Mouse (Mus musculus) embryo, embryonic 11 days (tissue): ENCODE data around the gene Dbn1.
"Not testable (repeated sequence)": the region's sequence is repeated elsewhere in the genome, so short reads cannot be mapped to it uniquely, and the experiment has no call there.

Experiments used
- DNase-seq: peaks from one replicate; pipeline ENCODE4 v3.0.0-alpha.2; 2015

Dbn1 gene

DNA sequence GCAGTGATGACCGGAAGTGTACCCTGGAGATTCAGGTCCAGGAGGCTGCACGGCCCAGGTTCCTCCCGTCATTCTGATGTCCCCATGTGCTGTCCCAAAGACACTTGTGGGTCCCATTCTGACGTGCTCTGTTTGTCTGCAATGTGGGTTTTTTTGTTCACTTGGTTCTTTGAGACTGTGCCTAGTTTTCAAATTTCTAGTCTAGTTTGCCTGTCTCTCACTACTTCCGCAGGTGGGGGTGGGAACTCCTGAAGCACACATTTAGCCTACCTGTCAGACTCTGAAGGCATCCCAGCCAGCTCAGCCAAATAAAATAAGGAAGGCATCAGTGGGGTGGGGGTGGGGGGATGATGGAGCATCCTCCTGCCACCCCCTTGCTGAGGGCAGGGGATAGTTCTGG, 39.8 kb downstream of the Dbn1 start:
- DNase-seq: no peak

DNA sequence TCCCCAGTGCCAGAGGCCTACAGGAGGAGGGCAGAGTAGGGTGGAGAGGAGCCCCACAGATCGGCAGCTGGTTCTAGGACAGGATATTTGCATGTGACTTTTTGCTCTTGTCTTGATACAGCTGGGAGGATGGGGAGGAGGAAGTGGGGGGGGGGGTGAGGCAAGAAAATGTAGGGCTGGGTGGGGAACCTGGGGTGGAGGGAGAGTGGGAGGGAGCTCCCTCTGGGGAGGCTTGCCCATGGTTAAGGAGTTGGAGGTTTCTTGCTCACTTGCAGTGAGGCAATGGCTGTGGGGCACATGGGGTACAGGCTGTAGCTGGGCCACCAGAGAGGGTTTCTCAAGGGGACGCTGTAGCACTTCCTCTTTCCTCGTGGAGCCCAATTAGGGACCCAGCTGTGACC, 40.4 kb downstream of the Dbn1 start:
- DNase-seq: no peak

DNA sequence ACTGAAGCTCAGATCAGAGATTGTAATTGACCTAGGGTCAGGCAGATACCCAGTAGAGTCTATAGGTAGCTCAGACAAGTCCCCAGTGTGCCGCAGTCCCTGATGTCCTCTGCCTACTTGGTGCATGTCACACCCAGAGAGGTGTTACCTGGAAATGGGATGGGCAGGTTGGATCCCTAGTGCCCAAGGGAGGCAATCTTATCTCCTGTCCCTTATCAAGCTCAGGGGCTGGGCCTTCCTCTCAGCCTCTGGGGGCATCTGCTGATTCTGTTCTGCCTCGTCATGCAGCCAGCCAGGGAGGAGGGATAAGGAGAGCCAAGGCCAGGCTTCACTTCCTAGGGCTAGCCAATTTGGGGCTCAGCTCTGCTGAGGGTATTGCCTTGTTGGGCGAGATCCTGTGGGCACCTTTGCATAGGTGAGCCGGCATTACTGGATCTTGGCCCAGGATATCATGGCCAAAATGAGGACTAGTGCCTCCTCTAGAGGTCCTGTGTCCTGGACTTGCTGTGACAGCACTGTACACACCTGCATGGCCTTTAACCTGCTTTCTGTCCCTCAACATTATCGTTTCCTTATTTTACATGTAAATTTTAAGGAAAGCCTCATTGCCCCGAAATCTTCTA, 41.3 kb downstream of the Dbn1 start:
- DNase-seq: no peak

DNA sequence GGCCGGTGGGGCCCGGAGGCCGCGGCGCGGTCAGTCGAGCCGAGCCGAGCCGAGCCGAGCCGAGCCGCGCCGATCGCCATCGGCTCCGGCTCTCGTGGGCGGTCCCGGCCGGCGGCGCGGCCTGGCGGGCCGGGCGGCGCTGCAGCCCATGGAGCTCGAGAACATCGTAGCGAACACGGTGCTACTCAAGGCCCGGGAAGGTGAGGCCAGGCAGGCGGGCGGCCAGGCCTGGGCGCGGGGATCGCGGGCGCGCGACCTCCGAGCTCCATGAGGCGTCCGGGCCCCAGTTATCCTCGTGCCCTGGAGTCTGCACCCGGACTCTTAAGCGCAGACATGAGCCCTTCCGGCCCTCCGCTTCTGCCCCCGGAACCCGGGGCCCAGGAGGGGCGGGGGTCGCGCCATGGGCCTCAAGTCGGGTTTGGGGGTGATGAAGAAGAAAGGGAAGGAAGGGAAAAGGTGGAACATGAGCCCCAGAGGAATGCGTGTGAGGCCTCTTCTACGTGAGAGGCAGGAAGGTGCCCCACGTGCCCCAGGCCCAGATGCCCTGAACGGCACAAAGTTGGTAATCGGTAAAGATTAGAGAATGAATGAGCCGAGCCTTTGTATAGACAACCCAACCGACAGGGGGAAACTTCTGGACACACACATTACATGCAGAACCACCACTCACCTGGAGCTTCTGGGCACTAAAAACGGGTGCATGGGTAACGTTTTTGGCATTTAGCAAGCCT, 42.4 kb downstream of the Dbn1 start:
- peak; percentile 78 for DNase-seq

DNA sequence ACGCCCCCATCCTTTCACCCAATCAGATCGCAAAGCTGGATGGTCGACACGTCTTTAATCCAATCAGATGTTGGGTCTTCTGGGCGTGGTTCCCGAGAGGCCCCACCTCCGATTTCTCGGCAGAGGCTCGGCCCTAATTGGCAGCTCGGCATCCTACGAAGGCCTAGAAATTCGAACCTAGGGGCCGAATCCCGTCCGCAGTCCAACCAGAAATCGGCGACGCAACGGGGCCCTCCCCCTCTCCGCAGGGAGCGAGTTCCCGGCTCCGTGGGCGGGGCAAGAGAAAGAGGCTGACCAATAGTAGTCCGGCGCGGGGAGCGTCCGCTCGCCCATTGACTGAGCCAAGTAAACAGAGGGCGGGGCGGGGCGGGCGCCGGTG, 43.0 kb downstream of the Dbn1 start, which contains the start of gene Grk6:
Gene Grk6 (plus strand): TSS at position 136 of the 379 bp plus-strand sequence.
- peak; percentile 100 for DNase-seq

DNA sequence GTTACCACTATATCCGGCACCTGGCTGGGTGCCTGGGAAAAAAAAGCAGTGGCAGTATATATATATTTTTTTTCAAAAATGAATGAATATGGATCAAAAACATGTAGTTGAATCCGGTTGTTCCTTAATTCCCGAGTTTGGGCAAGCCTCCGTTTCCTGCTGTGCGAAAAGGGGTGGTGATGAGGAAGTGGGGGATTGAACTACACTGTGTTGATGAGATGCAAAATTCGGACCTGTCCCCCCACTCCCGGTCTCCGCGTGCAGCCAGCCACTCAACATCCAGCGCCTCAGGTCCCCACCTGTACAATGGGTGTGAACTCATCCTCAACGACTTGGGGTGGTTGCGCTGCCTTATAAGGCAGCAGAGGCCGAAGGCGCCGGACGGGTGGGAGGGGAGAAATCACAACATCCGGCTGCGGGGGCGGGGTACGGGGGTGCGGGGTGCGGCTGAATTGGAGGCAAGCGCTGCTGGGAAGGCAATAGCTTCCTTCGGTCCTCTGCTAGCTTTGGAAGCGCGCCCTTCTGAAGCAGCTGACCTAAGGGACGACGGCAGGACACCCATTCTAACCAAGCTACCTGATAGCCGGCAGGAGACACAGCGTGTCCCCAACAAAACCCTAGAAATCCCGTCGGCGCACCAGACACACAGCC, 43.5 kb downstream of the Dbn1 start:
- DNase-seq: peak; percentile 91

DNA sequence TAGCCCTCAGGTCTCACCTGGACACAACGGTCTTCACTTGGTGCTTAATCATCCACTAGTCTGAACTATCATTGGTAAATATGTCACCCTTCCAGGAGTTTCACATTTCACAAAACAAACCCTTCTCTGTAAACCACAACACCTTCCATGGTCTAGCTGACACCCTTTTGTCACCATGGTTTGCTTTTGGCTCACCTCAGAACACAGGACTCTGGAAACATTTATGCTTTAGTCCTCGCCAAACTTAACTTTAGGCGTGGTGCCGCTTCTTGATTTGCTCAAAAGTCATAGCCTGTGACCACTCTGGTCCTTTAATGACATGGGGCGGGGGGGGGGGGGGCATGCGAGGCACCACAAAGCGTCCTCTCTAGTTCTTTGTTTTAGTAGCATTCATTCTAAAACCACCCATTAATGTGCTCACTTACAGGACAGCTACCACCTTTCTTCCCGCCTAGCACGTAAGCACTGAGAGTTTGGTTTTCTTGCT, 44.1 kb downstream of the Dbn1 start:
- DNase-seq: no peak

DNA sequence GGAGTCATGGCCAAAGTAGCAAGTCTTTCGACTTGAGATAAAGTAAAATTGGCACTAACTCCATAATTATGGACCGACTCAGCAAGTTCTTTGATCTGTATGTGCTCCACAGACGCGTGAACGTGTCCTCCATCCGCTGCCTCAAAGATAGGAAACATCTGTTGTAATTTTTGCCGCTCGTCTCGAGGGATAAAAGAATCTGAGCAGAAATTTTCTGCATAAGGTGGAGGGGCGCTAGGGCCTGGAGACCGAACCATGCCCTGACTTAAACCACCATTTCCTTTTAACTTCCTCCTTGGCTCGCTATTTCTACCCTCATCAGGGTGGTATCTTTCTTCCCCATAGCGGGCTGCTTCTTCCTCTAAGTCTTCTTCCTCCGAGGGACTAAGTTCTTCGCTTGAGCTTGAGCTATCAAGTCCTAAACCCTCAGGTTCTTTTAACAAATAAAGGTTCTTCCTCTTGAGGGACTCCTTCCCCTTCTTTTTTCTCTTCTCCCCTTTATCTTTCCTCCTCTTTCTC, 50.7 kb downstream of the Dbn1 start:
- DNase-seq: not testable (repeated sequence)

DNA sequence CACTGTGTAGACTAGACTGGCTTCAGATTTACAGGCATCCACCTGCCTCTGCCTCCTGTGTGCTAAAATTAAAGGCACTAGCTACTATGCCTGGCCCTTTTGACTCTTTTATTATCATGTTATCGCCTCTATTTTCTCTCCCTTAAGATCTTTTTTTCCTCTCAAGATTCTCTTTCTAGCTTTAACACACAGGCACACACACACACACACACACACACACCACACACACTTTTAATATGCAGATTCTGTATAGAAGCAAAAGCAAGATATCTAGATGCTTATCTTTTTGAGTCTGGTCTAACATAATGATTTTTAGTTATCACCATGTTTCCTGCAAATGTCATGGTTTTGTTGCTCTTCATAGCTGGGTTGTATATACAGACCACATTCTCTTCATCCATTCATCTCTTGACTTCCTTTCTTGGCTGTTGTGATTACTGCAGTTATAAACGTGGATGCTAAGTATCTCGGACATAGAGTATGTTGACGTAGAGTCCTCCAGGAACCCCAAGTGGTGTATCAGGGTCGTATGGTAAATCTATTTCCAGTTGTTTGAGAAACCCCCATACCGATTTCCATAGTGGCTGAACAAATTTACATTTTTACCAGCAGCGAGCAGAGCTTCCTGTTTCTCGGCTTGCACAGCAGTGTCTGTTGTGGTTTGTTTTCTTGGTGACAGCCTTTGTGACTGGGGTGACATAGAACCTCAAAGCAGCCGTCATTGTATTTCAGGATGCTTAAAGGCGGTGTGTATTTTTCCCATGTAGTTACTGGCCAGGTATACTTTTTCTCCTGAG, 55.8 kb downstream of the Dbn1 start:
- DNase-seq: no peak

DNA sequence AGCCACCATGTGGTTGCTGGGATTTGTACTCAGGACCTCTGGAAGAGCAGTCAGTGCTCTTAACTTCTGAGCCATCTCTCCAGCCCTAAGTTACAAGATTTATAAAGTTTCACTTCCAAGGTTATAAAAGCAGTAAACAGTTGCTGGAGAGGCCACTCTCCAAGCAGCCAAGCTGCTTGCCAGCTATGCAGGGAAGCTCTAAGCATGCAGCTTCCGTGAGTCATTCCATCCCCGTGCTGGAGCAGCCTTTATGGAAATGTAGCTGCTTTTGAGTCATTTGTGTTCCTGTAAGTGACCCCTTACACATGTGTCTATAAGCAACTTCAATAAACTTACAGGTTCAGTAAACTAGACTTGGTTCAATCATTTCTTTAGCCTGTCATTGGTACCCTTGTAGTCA, 57.3 kb downstream of the Dbn1 start:
- DNase-seq: no peak

DNA sequence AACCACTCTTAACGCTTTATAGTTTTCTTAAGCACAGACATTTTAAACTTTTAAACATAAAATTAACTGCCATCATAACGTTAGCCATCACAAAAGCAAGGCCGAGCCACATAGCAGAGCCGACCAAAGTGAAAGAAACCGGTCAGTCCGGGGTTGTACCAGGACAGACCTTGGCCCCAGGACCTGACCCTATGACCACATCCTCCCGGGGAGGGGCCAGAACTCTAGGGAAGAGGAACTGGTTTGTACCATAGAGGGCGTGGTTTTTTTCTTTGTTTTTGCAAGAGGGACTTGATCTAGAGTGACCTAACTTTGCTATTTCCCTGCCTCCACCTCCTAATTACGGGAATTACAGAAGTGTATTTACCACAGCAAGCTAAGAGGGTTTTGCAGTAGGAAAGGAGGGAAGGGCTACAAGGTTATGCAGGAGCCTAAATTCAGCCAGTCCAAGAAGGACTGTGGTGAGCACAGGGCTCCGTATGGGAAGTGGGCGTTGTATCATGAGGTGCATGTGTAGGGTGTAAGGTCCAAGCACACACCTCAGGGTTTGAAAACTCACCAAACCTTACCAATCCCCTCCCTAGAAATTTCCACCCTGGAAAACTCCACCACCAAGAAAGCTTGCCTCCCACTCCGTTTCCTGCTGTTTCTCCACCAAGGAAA, 58.6 kb downstream of the Dbn1 start:
- no peak for DNase-seq

DNA sequence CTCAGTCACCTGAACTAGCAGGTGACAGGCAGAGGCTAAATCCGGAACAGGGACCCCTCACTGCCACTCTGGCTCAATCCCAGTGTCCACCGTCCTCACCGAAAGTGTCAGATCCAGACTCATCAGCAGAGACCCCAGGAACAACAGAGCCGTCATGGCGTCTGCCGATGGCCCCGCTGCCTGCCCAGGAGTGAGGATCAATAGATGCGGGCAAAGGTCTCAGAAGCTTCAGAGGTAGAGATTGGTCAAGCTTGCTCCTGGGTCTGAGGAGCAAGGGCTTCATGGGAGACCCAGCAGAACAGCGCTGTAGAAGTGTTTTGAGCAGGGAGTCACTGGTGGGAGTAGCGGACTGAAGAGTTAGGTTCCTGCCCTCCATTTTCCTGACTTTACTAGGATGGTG, 61.3 kb downstream of the Dbn1 start, which contains the start of gene F12:
Gene F12 (minus strand): TSS at position 181 of the 400 bp plus-strand sequence.
- DNase-seq: no peak
